Mouse (Mus musculus): ENCODE measurements around the gene Slc38a2. TPM values are rescaled to one million over a fixed set of nuclear protein-coding genes. Genes with fewer than 3 reads are reported as not detected.

Gene Slc38a2
- polyA plus RNA-seq, 1 experiment from 2014 or later, result 33.8 TPM

GRCm38 (mm10) chr15:96717181-96717580 is 17.7 kb upstream of the Slc38a2 start:
- Histone ChIP-seq H3K27ac (no peak overlapping the region), H3K36me3 (no peaks in the 10 kb centered on the region), H3K27me3 (no peaks in the 10 kb centered on the region), H3K9ac (no peak overlapping the region), H3K4me3 (replicated peaks) (no peak overlapping the region), H3K4me1 (replicated peaks) (peaks cover 19% of the 10 kb centered on the region), H3K4me2 (no peak overlapping the region), H3K9me3 (replicated peaks) (no peaks in the 10 kb centered on the region)
- ATAC-seq (ENCODE audit: low read depth) (no peak), DNase-seq (no peak)
- WGBS (ENCODE audit: insufficient replicate concordance), result 59% methylated on average over 3 of the region's 3 CpGs

- Histone ChIP-seq H3K36me3 (no peaks in the 10 kb centered on the region), H3K4me3 (replicated peaks) (no peak overlapping the region), H3K27me3 (no peaks in the 10 kb centered on the region), H3K4me2 (no peak overlapping the region), H3K4me1 (replicated peaks) (peaks cover 26% of the 10 kb centered on the region), H3K27ac (no peak overlapping the region), H3K9me3 (replicated peaks) (no peaks in the 10 kb centered on the region), H3K9ac (no peak overlapping the region)
- 56% methylated on average over 4 of the region's 4 CpGs for WGBS (ENCODE audit: insufficient replicate concordance)
- no peak for ATAC-seq (ENCODE audit: low read depth)
- DNase-seq, result no peak
These were observed 16.8 kb upstream of the Slc38a2 start for GRCm38 (mm10) chr15:96716371-96716770.

- DNase-seq (no peak), ATAC-seq (ENCODE audit: low read depth) (no peak)
- Histone ChIP-seq H3K4me3 (replicated peaks) (no peak overlapping the region), H3K9ac (no peak overlapping the region), H3K27me3 (no peaks in the 10 kb centered on the region), H3K9me3 (replicated peaks) (no peaks in the 10 kb centered on the region), H3K36me3 (no peaks in the 10 kb centered on the region), H3K27ac (no peak overlapping the region), H3K4me2 (no peak overlapping the region), H3K4me1 (replicated peaks) (peaks cover 32% of the 10 kb centered on the region)
- WGBS (ENCODE audit: insufficient replicate concordance), result 77% methylated on average over 7 of the region's 7 CpGs
These were observed 16.2 kb upstream of the Slc38a2 start for GRCm38 (mm10) chr15:96715692-96716080.

GRCm38 (mm10) chr15:96715079-96715691 is 15.7 kb upstream of the Slc38a2 start:
- Histone ChIP-seq H3K27ac (no peak overlapping the region), H3K36me3 (no peaks in the 10 kb centered on the region)

GRCm38 (mm10) chr15:96714676-96715016 is 15.1 kb upstream of the Slc38a2 start:
- H3K9me3 ChIP-seq (replicated peaks), result no peaks in the 10 kb centered on the region
- peaks cover 40% of the 10 kb centered on the region for H3K4me1 ChIP-seq (replicated peaks)
- no peaks in the 10 kb centered on the region for H3K27me3 ChIP-seq
- ATAC-seq (ENCODE audit: low read depth) (no peak), DNase-seq (no peak)
- WGBS (ENCODE audit: insufficient replicate concordance), result 47% methylated on average over 3 of the region's 3 CpGs
- no peaks in the 10 kb centered on the region for H3K36me3 ChIP-seq
- H3K4me3 ChIP-seq (replicated peaks), result no peak overlapping the region
- H3K4me2 ChIP-seq, result no peak overlapping the region
- H3K9ac ChIP-seq, result no peak overlapping the region
- H3K27ac ChIP-seq, result no peak overlapping the region

More at GRCm38 (mm10) chr15:96715079-96715691, 15.7 kb upstream of the Slc38a2 start:
- no peak overlapping the region for H3K9ac ChIP-seq
- DNase-seq (no peak), ATAC-seq (ENCODE audit: low read depth) (no peak)
- no peaks in the 10 kb centered on the region for H3K27me3 ChIP-seq
- peaks cover 37% of the 10 kb centered on the region for H3K4me1 ChIP-seq (replicated peaks)
- H3K4me3 ChIP-seq (replicated peaks), result no peak overlapping the region
- H3K4me2 ChIP-seq, result no peak overlapping the region
- H3K9me3 ChIP-seq (replicated peaks), result no peaks in the 10 kb centered on the region
- 53% methylated on average over 9 of the region's 9 CpGs for WGBS (ENCODE audit: insufficient replicate concordance)

- 81% methylated on average over 7 of the region's 7 CpGs for WGBS (ENCODE audit: insufficient replicate concordance)
These were observed 14.5 kb upstream of the Slc38a2 start for GRCm38 (mm10) chr15:96713758-96714675.

GRCm38 (mm10) chr15:96712338-96712737 is 12.8 kb upstream of the Slc38a2 start:
- DNase-seq, result no peak
- WGBS (ENCODE audit: insufficient replicate concordance), result 85% methylated on average over 5 of the region's 5 CpGs
- Histone ChIP-seq H3K4me3 (replicated peaks) (no peak overlapping the region), H3K36me3 (no peaks in the 10 kb centered on the region), H3K9ac (0 out of 2 replicates have a peak overlapping the region, but pooled peaks have one; percentile 17), H3K4me1 (replicated peaks) (peaks cover 56% of the 10 kb centered on the region), H3K4me2 (no peak overlapping the region), H3K27ac (no peak overlapping the region), H3K9me3 (replicated peaks) (no peaks in the 10 kb centered on the region), H3K27me3 (no peaks in the 10 kb centered on the region)
- ATAC-seq (ENCODE audit: low read depth), result no peak

More at GRCm38 (mm10) chr15:96713758-96714675, 14.5 kb upstream of the Slc38a2 start:
- H3K9me3 ChIP-seq (replicated peaks), result no peaks in the 10 kb centered on the region
- H3K9ac ChIP-seq, result no peak overlapping the region
- no peak for DNase-seq
- no peaks in the 10 kb centered on the region for H3K36me3 ChIP-seq
- H3K4me1 ChIP-seq (replicated peaks), result peaks cover 44% of the 10 kb centered on the region
- no peak overlapping the region for H3K4me3 ChIP-seq (replicated peaks)
- H3K27me3 ChIP-seq, result no peaks in the 10 kb centered on the region
- ATAC-seq (ENCODE audit: low read depth), result no peak
- no peak overlapping the region for H3K4me2 ChIP-seq
- no peak overlapping the region for H3K27ac ChIP-seq

- H3K9ac ChIP-seq, result no peak overlapping the region
- no peaks in the 10 kb centered on the region for H3K27me3 ChIP-seq
- H3K4me2 ChIP-seq, result no peak overlapping the region
- WGBS (ENCODE audit: insufficient replicate concordance), result 74% methylated on average over 11 of the region's 11 CpGs
- no peak overlapping the region for H3K4me3 ChIP-seq (replicated peaks)
- H3K4me1 ChIP-seq (replicated peaks), result peaks cover 51% of the 10 kb centered on the region
- no peak for DNase-seq
- ATAC-seq (ENCODE audit: low read depth), result no peak
- no peak overlapping the region for H3K27ac ChIP-seq
- no peaks in the 10 kb centered on the region for H3K9me3 ChIP-seq (replicated peaks)
- H3K36me3 ChIP-seq, result no peaks in the 10 kb centered on the region
These were observed 12.1 kb upstream of the Slc38a2 start for GRCm38 (mm10) chr15:96711664-96712063.

- DNase-seq, result no peak
- H3K27me3 ChIP-seq, result no peaks in the 10 kb centered on the region
- peaks cover 42% of the 10 kb centered on the region for H3K4me1 ChIP-seq (replicated peaks)
- peak overlapping the region; percentile 96 for H3K27ac ChIP-seq
- 23% methylated on average over 15 of the region's 15 CpGs for WGBS (ENCODE audit: insufficient replicate concordance)
- ATAC-seq (ENCODE audit: low read depth), result no peak
- H3K9me3 ChIP-seq (replicated peaks), result no peaks in the 10 kb centered on the region
- peak overlapping the region; percentile 73 for H3K4me3 ChIP-seq (replicated peaks)
- H3K4me2 ChIP-seq, result peak overlapping the region; percentile 97
- H3K9ac ChIP-seq, result peak overlapping the region; percentile 95
- H3K36me3 ChIP-seq, result no peaks in the 10 kb centered on the region
These were observed 11.0 kb upstream of the Slc38a2 start for GRCm38 (mm10) chr15:96710352-96711114.

GRCm38 (mm10) chr15:96709491-96710351 is 10.2 kb upstream of the Slc38a2 start:
- Histone ChIP-seq H3K36me3 (no peaks in the 10 kb centered on the region), H3K27ac (peak overlapping the region; percentile 96), H3K4me2 (peak overlapping the region; percentile 97), H3K9me3 (replicated peaks) (no peaks in the 10 kb centered on the region), H3K27me3 (no peaks in the 10 kb centered on the region), H3K9ac (peak overlapping the region; percentile 95), H3K4me1 (replicated peaks) (peaks cover 42% of the 10 kb centered on the region), H3K4me3 (replicated peaks) (peak overlapping the region; percentile 73)
- DNase-seq, result peak; percentile 98
- under 1% methylated on average over 80 of the region's 80 CpGs for WGBS (ENCODE audit: insufficient replicate concordance)
- peak; percentile 92 for ATAC-seq (ENCODE audit: low read depth)
